Mouse (Mus musculus) inflammation-experienced regulatory T-cells (primary cell): ENCODE data around the gene Nup214. TPM values are rescaled to one million over a fixed set of nuclear protein-coding genes. Genes with fewer than 3 reads are reported as not detected.

Source experiments
- polyA plus RNA-seq, 2 experiments: library from polyadenylated mRNA; unstranded; fragments of 100-300 nt; shearing (Covaris generic); gene quantifications; one replicate each; pipeline ENCODE4 v1.2.1; 2017

Nup214 gene
- 100 to 1,000 TPM in 1 of 2 experiments, 10 to 100 TPM in 1; 83.5 to 105 TPM for polyA plus RNA-seq

GRCm38 (mm10) chr2:31974141-31974808 is at the start of gene Nup214:
TSS of gene Nup214 (plus strand) at chr2:31974436.

GRCm38 (mm10) chr2:31950058-31950871 is 24.0 kb upstream of the Nup214 start, which contains the start of gene Aif1l:
TSS of gene Aif1l (plus strand) at chr2:31950139.

DNA sequence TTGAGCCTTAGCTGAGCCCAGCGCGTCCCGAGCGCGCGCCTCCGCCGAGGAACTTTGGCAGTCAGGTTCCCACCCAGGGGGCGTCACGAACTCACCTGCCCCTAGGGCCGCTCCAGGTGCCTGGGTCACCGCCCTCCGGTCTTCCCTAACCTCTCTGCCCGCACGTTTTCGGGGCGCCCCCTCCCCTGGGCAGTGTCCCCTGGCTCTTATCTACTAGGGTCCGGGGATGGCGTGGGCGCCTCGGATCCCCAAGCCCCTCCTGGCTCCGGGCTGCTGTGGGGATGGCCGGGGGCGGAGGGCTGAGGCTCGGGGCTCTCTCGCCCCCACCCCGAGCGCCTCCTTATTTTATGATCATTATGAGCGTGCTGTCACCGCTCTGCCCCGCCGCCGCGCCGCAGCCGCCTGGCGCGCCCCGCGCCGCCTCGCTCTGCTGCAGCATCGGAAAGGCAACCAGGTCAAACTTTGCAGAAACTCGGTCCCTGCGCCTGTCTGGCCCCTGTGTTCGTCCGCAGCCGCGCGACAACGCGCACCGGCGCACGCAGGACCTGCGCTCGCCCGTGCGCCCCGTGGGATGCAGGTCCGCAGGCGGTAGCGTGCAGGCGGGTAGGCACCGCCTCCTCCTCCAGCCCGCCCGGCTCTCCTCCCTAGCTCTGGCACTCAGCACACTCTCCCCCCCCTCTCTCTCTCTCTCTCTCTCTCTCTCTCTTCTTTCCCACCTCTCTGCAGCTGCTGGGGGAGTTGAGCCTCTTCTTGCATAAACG is 110.1 kb downstream of the Nup214 start, which contains the start of gene Fam78a:
Gene Fam78a (minus strand): TSS at position 747 of the 761 bp plus-strand sequence.

GRCm38 (mm10) chr2:32095351-32096121 is 121.3 kb downstream of the Nup214 start, which contains the start of gene Plpp7:
TSS of gene Plpp7 (plus strand) at chr2:32095528.

Other genes with a start within 250 kb of the Nup214 start
- 1 to 10 TPM in 1 of 2 experiments, under 1 TPM in 1; 0.19 to 2.6 TPM for gene Qrfp, start 163.9 kb upstream of the Nup214 start, polyA plus RNA-seq
- gene Fibcd1, start 128.4 kb upstream of the Nup214 start, polyA plus RNA-seq, result under 1 TPM; 0.24 to 0.58 TPM
- gene Lamc3, start 87.1 kb upstream of the Nup214 start, polyA plus RNA-seq, result under 1 TPM; 0.05 to 0.66 TPM
- gene Aif1l, start 24.3 kb upstream of the Nup214 start, polyA plus RNA-seq, result 1 to 10 TPM in 1 of 2 experiments, under 1 TPM in 1; 0.10 to 1.9 TPM
- 10 to 100 TPM; 24.3 to 56.0 TPM for gene Fam78a, start 110.4 kb downstream of the Nup214 start, polyA plus RNA-seq
- under 1 TPM; 0.17 to 0.53 TPM for gene Plpp7, start 121.1 kb downstream of the Nup214 start, polyA plus RNA-seq
- 10 to 100 TPM; 52.6 to 66.4 TPM for gene Prrc2b, start 176.6 kb downstream of the Nup214 start, polyA plus RNA-seq